Mouse (Mus musculus) forebrain, postnatal 0 days (tissue): ENCODE results near the gene Rabac1. TPM values are rescaled to one million over a fixed set of nuclear protein-coding genes. Genes with fewer than 3 reads are reported as not detected.

Experiments
- ATAC-seq: fragments of 200-750 bp; cut with Nextera tagmentation; 2 replicates; pipeline ENCODE4 v1.8.0; 2017; ENCODE audit warnings: mild to moderate bottlenecking, moderate library complexity
- DNase-seq: peaks from one replicate; pipeline ENCODE4 v3.0.0-alpha.2; 2015
- H3K27ac ChIP-seq: fragments of 300-500 bp; sonication (generic); 2 replicates; pipeline ENCODE4 v1.5.1; 2014; ENCODE audit warnings: low read depth, mild to moderate bottlenecking, antibody characterized with exemption, low read length, moderate library complexity, mixed read lengths
- H3K27me3 ChIP-seq: fragments of 300-500 bp; sonication (generic); 2 replicates; pipeline ENCODE4 v1.6.1; 2014; ENCODE audit warnings: mild to moderate bottlenecking, low read length, mixed read lengths; ENCODE audit not compliant: insufficient read depth
- H3K36me3 ChIP-seq: fragments of 300-500 bp; sonication (generic); 2 replicates; pipeline ENCODE4 v1.6.1; 2014; ENCODE audit warnings: mild to moderate bottlenecking, moderate library complexity; ENCODE audit not compliant: insufficient read depth
- H3K4me1 ChIP-seq: fragments of 300-500 bp; sonication (generic); 2 replicates; pipeline ENCODE4 v1.6.1; 2014; ENCODE audit warnings: antibody characterized with exemption; ENCODE audit not compliant: insufficient read depth
- H3K4me2 ChIP-seq: fragments of 300-500 bp; sonication (generic); 2 replicates; pipeline ENCODE4 v1.6.1; 2014; ENCODE audit warnings: low read depth, mild to moderate bottlenecking, moderate library complexity
- H3K4me3 ChIP-seq: fragments of 300-500 bp; sonication (generic); 2 replicates; pipeline ENCODE4 v1.5.1; 2014; ENCODE audit warnings: low read depth, low read length, mixed read lengths
- H3K9ac ChIP-seq: fragments of 300-500 bp; sonication (generic); 2 replicates; pipeline ENCODE4 v1.6.1; 2014; ENCODE audit warnings: mild to moderate bottlenecking
- H3K9me3 ChIP-seq: fragments of 300-500 bp; sonication (generic); 2 replicates; pipeline ENCODE4 v1.6.1; 2016; ENCODE audit warnings: low read length
- CTCF ChIP-seq: sonication (generic); IDR thresholded peaks from 2 replicates; pipeline ENCODE4 v1.5.1; 2016; ENCODE audit warnings: antibody characterized with exemption, control low read depth, low read depth
- WGBS: fragments of 180-500 bp; shearing (Covaris S2); extraction: QIAGEN DNeasy Blood & Tissue Kit; methylation state at CpG from one replicate; pipeline ENCODE4 v1.1.7; 2014; 5-methylcytosine and 5-hydroxymethylcytosine counted together
- polyA plus RNA-seq: library from polyadenylated mRNA; unstranded; fragments of >200 nt; fragmentation: Nextera tagmentation; extraction: Ambion mirVana; gene quantifications from 2 replicates; pipeline ENCODE4 v1.2.1, GENCODE M21; 2015
- total RNA-seq: library from RNA; depleted of rRNA; stranded (reverse); fragments of >200 nt; gene quantifications from 2 replicates; pipeline ENCODE4 v1.2.3, GENCODE M21; 2014

Gene Rabac1
- total and polyA plus RNA-seq, 2 experiments from 2014 or later: 359 to 393 TPM

- H3K9ac ChIP-seq: peak overlapping the region; percentile 18; the same call in 1 of the 2 replicates
- DNase-seq: no peak
- H3K27ac ChIP-seq: no peak overlapping the region
- peak overlapping the region; percentile 48 for H3K4me2 ChIP-seq
- no peaks in the 10 kb centered on the region for H3K36me3 ChIP-seq
- H3K4me1 ChIP-seq: no peaks in the 10 kb centered on the region
- peaks cover 54% of the 10 kb centered on the region for H3K27me3 ChIP-seq
- no peak for TF ChIP-seq CTCF
- peak overlapping the region; percentile 28 for H3K4me3 ChIP-seq
- peak; percentile 34; the same call in 1 of the 2 replicates for ATAC-seq
- H3K9me3 ChIP-seq: no peaks in the 10 kb centered on the region
- WGBS: 3% methylated on average over 29 of the region's 30 CpGs
Observed at GRCm38 (mm10) chr7:24954450-24954849, 18.1 kb downstream of the Rabac1 start.

GRCm38 (mm10) chr7:24953966-24954365 is 18.6 kb downstream of the Rabac1 start:
- Histone ChIP-seq H3K4me2 (peak overlapping the region; percentile 48), H3K9me3 (no peaks in the 10 kb centered on the region), H3K27ac (no peak overlapping the region), H3K9ac (peak overlapping the region; percentile 18; the same call in 1 of the 2 replicates), H3K36me3 (no peaks in the 10 kb centered on the region), H3K4me1 (no peaks in the 10 kb centered on the region), H3K27me3 (peaks cover 55% of the 10 kb centered on the region), H3K4me3 (peak overlapping the region; percentile 28)
- peak; percentile 34 for ATAC-seq
- TF ChIP-seq CTCF: no peak
- 2% methylated on average over 23 of the region's 24 CpGs for WGBS
- DNase-seq: no peak

GRCm38 (mm10) chr7:24949958-24950623 is 22.5 kb downstream of the Rabac1 start:
- no peaks in the 10 kb centered on the region for H3K36me3 ChIP-seq
- no peaks in the 10 kb centered on the region for H3K9me3 ChIP-seq
- TF ChIP-seq CTCF: peak; percentile 80
- no peak overlapping the region for H3K9ac ChIP-seq
- H3K27ac ChIP-seq: no peak overlapping the region
- WGBS: 3% methylated on average over 8 of the region's 8 CpGs
- ATAC-seq (peak; percentile 61), DNase-seq (peak; percentile 62)
- no peaks in the 10 kb centered on the region for H3K4me1 ChIP-seq
- H3K4me3 ChIP-seq: no peak overlapping the region
- H3K4me2 ChIP-seq: no peak overlapping the region
- peaks cover 77% of the 10 kb centered on the region for H3K27me3 ChIP-seq

GRCm38 (mm10) chr7:24948774-24949173 is 23.8 kb downstream of the Rabac1 start:
- H3K36me3 ChIP-seq: no peaks in the 10 kb centered on the region
- DNase-seq (no peak), ATAC-seq (no peak)
- H3K9ac ChIP-seq: no peak overlapping the region
- H3K27ac ChIP-seq: no peak overlapping the region
- no peaks in the 10 kb centered on the region for H3K4me1 ChIP-seq
- WGBS: 2% methylated on average over 29 of the region's 29 CpGs
- no peak for TF ChIP-seq CTCF
- H3K27me3 ChIP-seq: peaks cover 84% of the 10 kb centered on the region
- H3K4me3 ChIP-seq: peak overlapping the region; percentile 7; the same call in 1 of the 2 replicates
- H3K9me3 ChIP-seq: no peaks in the 10 kb centered on the region
- H3K4me2 ChIP-seq: peak overlapping the region; percentile 27; the same call in 1 of the 2 replicates

- ATAC-seq (no peak), DNase-seq (no peak)
- TF ChIP-seq CTCF: no peak
- H3K4me2 ChIP-seq: no peak overlapping the region
- no peak overlapping the region for H3K9ac ChIP-seq
- H3K9me3 ChIP-seq: no peaks in the 10 kb centered on the region
- H3K27me3 ChIP-seq: peaks cover 87% of the 10 kb centered on the region
- H3K27ac ChIP-seq: no peak overlapping the region
- H3K4me1 ChIP-seq: no peaks in the 10 kb centered on the region
- H3K4me3 ChIP-seq: no peak overlapping the region
- WGBS: 3% methylated on average over 7 of the region's 7 CpGs
- no peaks in the 10 kb centered on the region for H3K36me3 ChIP-seq
Observed at GRCm38 (mm10) chr7:24947316-24948048, 25.1 kb downstream of the Rabac1 start.

GRCm38 (mm10) chr7:24944257-24944950 is 28.1 kb downstream of the Rabac1 start, which contains the start of gene Gm4881:
Gm4881 (minus strand) TSS chr7:24944494.
- no peak within 1 kb of the TSS for H3K27ac ChIP-seq
- H3K4me2 ChIP-seq: peak within 1 kb of the TSS; percentile 63
- DNase-seq (no peak), ATAC-seq (no peak)
- no peaks in the 10 kb centered on the region for H3K4me1 ChIP-seq
- no peaks in the 10 kb centered on the region for H3K9me3 ChIP-seq
- peak within 1 kb of the TSS; percentile 37 for H3K4me3 ChIP-seq
- no peaks in the 10 kb centered on the region for H3K36me3 ChIP-seq
- no peak for TF ChIP-seq CTCF
- 4% methylated on average over 68 of the region's 72 CpGs for WGBS
- no peak within 1 kb of the TSS for H3K9ac ChIP-seq
- peaks cover 79% of the 10 kb centered on the region for H3K27me3 ChIP-seq

GRCm38 (mm10) chr7:24943641-24944040 is 28.9 kb downstream of the Rabac1 start:
- H3K4me3 ChIP-seq: no peak overlapping the region
- no peaks in the 10 kb centered on the region for H3K36me3 ChIP-seq
- H3K4me1 ChIP-seq: no peaks in the 10 kb centered on the region
- no peak for TF ChIP-seq CTCF
- no peak overlapping the region for H3K9ac ChIP-seq
- no peak overlapping the region for H3K27ac ChIP-seq
- peaks cover 77% of the 10 kb centered on the region for H3K27me3 ChIP-seq
- DNase-seq (no peak), ATAC-seq (no peak)
- 5% methylated on average over 6 of the region's 6 CpGs for WGBS
- H3K4me2 ChIP-seq: no peak overlapping the region
- H3K9me3 ChIP-seq: no peaks in the 10 kb centered on the region
